Mouse (Mus musculus): ENCODE measurements at regions not wholly inside any gene's neighbourhood (a gene's known extent, or its start where the extent isn't known, plus 50 kb on each side); places are given as distances from the start of the nearest gene placed in this dataset.

DNA sequence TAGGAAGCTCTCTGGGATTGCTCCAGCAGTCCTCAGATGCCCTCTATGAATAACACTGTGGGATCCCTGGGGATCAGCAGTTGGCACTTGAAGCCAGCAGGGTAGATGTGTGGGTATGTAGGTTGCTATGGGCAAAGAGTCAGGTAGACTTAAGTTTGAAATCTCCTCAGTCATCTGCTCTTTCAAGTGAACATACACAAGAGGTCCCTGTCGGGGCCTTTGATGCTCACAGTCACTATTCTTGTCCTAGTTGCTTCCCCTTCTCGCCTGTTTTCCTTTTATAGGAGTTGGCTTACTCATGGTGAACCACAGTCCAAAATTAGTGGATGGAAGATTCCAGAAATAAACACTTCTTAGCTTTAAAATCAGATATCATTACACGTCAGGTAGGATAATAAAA is 92.2 kb upstream of the Bod1 start:
- TF ChIP-seq CHD2 (IDR thresholded peaks at IDR 0.05; ENCODE audit: low read length), result no peak
- TF ChIP-seq GABPA (IDR thresholded peaks at IDR 0.05; ENCODE audit: insufficient replicate concordance, low read depth, low read length), result no peak

All from CH12.LX (cell line).